Mouse (Mus musculus) cerebral cortex, adult 2 months (tissue): Measurements from ENCODE around the gene Adarb2.

ENCODE experiments used
- WGBS: fragments of 180-500 bp; shearing (Covaris S2); methylation state at CpG from one replicate; pipeline ENCODE4 v1.1.7; 2018; 5-methylcytosine and 5-hydroxymethylcytosine counted together

The Adarb2 gene

DNA sequence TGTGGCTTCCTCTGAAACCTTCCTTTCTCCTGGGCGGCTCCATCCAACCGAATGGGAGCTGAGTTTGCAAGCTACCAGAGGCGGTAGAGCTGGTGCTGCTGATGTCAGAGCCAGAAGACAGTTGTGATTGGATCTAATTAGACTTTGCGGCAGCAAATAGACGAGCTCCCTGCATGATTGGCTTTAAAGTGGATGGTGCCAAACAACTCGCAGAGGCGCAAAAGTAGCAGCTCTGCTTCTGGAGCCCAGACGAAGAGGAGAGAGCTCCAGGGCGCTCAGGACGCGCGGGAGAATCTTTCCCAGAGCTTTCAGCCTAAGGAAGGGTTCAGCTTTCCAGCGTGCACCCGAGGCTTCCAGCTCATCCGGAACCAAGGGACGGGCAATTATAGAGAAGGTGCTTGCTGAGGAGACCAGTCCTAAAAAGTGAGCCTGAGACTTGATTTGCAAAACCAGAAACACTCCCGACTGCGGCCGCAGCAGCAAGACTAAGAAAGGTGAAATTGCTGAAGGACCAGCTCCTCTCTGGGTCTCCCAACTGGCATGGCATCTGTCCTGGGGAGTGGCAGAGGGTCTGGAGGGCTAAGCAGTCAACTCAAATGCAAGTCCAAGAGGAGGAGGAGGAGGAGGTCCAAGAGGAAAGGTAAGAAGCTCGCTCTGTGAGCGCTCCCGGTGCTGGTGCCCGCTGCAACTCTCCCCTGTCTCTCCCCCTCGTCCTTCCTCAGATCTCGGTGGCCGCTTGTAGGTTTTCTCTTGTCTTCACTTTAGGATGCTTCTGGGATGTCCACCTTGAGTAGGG is at the start of gene Adarb2:
Gene Adarb2, plus strand, starts transcription at position 186 of the 796 bp plus-strand sequence.
- WGBS, result under 1% methylated on average over 26 of the region's 26 CpGs

- 47% methylated on average over 1 of the region's 1 CpGs for WGBS
Measured at GRCm38 (mm10) chr13:8173800-8174199, 28.9 kb upstream of the Adarb2 start.

DNA sequence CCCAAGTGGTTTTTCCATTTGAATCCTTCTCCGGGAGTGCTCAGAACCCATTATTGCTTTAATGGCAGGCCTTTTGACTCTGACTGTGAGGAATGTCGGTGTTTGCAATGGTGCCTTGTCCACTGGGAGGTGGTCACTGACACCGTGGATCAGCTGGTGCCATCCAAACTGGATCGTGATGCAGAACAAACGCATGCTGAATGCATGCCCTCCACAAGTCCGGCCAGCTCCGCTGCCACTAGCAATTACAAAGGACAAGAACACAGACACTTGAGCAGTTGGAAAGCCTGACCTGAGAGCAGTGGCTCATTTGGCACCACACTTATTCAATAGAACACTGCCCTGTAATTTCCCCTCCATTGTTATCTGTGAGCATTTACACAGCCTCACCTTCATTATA is 10.7 kb upstream of the Adarb2 start:
- WGBS, result 60% methylated on average over 7 of the region's 7 CpGs

DNA sequence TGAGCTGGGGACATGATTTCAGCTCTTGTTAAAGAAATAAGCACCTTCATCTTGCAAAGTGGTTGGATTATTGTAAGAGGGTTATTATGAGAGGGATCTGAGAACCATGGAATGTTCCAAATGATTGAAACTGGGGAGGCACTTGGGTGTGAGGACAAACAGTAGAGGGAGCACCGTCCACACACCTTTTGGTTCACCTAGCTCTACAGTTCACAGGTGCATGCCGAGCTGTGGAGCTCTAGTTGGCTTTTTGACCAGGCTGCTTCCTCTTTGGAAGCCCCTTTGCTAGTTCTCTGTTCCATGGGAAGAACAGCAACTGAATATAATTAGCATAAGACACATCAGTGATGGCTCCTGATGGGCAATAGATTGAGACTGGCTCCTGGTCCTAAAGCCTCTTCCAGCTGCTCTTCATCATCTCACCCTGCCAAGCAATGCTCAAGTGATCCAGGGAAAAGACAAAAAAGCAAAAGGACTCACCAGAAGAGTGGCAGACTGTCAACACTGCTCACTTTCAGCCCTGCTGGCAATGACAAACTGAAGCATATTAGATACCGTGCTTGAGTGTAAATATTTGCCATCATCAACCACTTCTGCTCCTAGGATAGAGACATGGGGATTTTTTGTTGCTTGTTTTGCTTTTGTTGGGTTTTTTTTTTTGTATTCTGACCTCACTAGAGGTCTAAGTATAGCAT is 3.3 kb upstream of the Adarb2 start:
- WGBS, result 65% methylated on average over 3 of the region's 3 CpGs

DNA sequence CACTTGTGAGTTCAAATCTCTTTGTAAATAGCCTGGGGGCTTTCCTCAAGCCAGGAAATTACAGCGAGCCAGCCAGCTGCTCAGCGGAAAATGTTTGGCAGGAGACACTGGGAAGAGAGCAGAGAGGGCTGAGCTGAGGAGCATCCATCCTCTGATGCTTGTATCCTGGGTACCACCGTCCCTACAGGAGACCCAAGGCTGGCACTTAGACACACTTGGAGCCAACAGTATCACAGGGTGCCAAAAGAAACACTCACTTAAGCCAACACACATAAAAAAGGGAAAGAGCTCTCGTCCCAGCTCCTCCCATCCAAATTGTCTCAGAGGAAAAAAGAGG is 779 bp downstream of the Adarb2 start:
- WGBS, result 2% methylated on average over 4 of the region's 4 CpGs

DNA sequence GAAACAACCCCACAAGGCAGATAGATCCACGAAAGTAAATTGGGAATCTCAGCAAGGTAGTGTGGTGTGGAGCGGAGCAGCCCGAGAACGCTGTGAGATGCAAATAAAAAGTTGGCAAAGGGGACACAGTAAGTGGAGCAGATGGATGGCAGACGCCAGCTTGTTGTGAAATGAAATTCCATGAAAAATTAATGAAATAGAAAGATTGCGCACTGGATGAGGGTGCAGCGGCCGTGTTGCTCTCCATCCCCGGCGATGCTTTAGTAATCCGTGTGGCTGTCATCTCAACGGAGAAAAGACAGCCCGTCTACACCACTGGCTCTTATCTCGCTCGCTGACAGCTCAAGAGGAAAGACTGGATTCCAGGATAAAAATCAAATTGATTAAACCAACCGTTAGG is 4.7 kb downstream of the Adarb2 start:
- WGBS, result 44% methylated on average over 16 of the region's 16 CpGs

GRCm38 (mm10) chr13:8210776-8211175 is 8.1 kb downstream of the Adarb2 start:
- WGBS, result 82% methylated on average over 4 of the region's 4 CpGs

- 65% methylated on average over 1 of the region's 1 CpGs for WGBS
Measured at GRCm38 (mm10) chr13:8238871-8239270, 36.2 kb downstream of the Adarb2 start.

DNA sequence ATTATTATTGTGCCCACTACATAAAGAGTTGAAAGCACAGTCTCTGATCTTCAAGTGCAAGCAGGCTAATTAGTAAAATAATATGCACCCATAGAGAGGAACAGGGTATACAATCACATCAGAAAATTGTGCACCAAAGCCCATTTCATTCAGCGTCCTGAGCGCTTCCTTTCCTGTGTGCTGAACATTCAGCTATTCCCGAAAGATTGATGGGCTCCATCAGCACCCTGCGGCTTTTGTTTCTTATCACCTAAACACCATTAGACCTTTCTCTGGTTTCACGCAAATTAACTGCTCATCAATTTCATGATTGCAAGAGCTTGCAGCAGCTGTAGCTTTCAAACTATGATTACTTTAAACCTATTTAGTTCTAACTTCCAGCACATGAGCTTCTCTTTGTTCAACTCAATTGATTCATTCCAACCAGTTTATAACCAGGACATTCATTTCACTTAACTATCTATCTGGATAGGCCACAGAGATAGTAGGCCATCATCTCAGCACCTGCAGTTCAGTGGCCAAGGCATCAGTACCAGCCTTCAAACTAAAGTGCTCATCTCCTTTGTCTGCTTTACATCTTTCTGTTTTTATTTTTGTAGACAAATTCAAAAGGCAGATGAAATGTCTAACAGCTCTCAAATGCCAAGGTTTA is 45.5 kb downstream of the Adarb2 start:
- 84% methylated on average over 5 of the region's 5 CpGs for WGBS

DNA sequence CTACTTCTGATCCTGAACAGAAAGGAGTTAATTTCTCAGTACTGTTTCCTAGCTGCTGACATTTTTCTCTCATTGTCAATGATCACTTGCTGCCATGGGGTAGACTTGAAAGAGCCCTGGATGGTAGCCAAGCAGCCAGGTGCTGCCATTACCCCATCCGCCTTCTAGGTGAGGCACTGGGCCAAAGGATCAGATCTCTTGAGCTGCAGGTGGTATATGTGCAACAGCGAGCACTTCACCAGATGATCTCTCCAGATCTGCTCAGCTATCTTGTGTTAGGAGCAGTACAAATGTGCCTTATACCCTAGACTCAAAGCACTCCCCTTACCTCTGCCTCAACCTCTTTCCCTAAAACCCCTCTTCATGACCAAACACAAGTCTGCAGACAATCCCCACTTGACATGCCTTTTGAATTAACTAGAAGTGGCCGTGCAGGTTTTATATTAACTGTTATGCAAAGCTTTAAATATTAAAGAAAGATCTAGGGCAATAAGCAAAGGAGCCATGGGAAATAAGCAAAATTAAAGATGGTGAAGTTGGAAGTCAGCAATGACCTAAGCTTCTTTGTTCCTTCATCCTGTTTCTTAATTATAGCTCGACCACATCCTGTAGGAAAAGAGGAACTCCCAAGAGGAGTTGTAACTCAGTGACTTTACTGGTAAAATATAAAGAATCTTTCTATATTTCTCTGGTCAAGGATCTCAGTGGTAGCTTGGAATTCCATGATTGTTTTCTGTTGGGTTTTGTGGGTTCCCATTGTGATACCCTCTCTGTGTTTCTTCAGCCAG is 69.7 kb downstream of the Adarb2 start:
- WGBS, result 73% methylated on average over 4 of the region's 4 CpGs

DNA sequence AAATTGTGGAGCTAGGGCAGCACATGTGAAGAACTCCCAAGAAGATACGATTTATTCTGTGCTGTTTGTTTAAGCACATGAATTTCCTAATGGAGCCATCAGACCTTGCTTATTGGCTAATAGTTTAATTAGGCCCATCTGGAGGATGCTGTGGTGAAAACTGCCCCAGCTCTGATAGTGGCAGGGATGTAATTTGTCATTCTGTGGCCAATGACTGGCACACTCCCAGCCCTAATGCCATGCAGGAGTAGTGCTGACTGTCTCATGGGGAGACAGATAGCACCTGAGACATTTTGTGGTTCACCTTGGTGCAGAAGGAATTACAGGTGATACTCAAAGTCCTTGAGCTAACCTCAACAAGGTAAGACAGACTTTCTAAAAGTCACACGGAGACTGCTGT is 80.5 kb downstream of the Adarb2 start:
- WGBS, result 93% methylated on average over 2 of the region's 2 CpGs

DNA sequence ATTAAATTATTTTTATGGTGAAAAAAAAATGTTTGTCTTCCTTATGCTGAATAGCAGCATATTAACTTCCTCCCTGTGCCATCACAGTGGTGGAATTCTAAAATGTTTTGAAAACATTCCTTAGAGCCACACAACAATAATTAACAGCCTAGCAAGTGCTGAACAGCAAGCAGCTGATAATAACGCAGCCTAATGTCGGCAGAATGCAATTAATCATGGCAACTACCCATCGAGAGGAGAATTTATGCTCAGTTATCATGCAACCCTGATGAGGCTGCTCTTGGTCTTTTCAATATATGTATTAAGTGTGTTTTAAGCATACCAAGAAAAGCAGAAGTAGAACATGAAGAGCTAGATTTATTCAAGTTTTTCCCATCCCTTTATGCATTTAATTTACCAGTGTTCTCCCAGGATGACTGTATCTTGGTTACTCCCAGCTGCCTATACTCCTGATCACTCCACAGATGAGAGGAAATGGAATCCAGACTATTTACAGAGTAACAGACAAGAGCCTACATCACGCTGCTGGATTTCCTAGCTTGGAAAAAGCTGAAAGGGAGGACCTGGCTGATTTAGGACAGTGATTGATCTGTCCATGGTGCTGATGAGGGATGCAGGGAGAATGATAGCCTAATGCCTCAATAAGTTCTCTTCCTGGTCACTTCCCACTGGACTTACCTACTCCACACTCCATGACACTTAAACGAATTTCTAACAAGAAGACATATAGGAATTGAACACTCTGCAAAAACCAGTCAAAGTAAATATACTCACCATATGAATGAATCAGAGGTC is 113.9 kb downstream of the Adarb2 start:
- WGBS, result 66% methylated on average over 5 of the region's 5 CpGs

- WGBS, result 59% methylated on average over 7 of the region's 7 CpGs
Measured at GRCm38 (mm10) chr13:8333589-8334455, 131.2 kb downstream of the Adarb2 start.

DNA sequence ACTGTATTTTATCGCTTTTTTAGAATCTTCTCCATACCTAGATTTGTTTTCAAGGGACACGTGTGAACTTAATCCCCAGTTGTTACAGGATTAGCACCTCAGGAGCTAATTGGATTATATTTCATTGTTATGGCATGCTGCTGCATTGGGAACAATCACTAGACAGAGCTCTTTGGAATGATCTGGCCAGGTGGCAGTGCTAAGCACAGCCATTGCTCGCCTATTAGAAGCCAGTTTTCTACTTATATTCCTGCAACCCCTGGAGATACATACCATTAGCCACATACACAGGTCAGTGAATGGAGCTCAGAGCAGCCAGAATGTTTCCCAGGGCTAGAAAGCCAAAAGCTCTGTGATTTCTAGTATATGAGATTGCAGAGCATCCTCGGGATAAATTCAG is 131.9 kb downstream of the Adarb2 start:
- WGBS, result 65% methylated on average over 4 of the region's 4 CpGs

DNA sequence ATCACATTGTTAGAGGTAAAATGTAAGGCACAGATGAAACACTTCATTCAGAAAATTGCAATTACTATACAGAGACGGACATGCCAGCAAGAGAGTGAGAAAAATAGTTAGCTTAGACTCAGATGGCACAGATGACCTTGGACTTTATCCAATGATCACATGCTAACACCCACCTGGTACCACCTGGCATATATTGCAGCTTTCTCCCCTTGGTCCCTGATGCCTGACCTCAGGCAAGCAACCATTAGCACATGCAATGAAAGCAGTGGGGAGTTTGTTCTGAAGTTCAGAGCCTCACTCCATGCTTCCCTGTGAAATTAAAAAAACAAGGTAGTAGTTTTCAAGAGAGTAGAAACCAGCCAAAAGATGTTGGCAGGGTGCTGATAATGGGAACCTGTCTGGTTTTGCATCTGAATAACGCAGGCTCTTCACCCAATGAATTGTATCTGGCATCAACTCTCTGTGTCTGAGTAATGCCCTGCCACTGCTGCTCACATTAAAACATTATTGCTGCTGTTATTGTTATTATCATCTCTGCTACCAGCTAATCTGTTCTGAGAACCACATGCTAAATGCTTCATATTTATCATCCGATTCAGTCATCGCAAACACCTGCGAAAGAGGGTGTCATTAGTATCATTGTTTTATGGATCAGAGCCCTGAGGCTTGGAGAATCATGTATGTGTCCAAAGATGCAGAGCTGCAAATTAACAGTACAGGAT is 138.6 kb downstream of the Adarb2 start:
- WGBS, result 81% methylated on average over 5 of the region's 5 CpGs

DNA sequence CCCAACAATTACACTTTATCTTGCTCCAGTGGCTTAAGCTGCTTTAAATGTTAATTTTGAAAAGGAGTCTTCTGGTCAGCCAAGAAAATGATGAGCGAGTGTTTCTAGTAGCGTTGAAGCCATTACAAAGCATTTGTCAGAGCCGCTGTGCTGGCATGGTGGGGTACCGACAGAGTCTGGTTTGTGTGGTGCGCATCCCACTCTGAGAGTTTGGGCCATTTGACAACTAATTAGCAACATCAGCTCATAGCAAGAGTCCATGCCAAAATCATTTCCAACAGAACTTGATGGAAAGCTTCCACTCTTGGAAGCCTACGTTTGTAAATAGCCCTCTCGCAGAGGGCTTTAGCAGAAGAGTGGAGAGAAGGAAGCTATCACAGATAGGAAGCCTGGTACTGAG is 144.5 kb downstream of the Adarb2 start:
- 79% methylated on average over 7 of the region's 7 CpGs for WGBS

- WGBS, result 67% methylated on average over 1 of the region's 1 CpGs
Measured at GRCm38 (mm10) chr13:8365523-8365922, 162.9 kb downstream of the Adarb2 start.

DNA sequence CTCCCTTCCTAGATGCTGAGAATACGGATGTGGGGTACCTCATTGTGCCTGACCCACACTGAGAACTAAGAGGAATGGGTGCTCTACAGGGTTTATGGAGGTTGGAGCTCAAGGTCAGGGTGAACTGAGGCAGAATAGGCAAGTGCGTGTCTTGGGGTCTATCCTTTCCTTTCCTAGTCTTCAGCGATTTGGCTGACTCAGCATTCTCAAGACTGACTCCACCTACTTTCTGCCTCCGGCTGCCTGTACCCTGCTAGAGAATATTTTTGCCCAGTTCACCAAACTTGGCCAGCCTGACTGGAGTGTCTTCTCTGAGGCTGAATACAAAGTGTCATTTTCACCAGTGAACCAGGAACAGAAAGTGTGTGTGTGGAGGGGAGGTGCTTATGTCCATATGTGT is 163.4 kb downstream of the Adarb2 start:
- WGBS, result 88% methylated on average over 4 of the region's 4 CpGs

GRCm38 (mm10) chr13:8369868-8370387 is 167.3 kb downstream of the Adarb2 start:
- WGBS, result 83% methylated on average over 7 of the region's 7 CpGs
